Mouse (Mus musculus) left cerebral cortex, postnatal 14 days (tissue): ENCODE results near the gene Smug1. TPM values are rescaled to one million over a fixed set of nuclear protein-coding genes. Genes with fewer than 3 reads are reported as not detected.
A peak's percentile ranks its signal among the peaks of the same experiment; 100 is the strongest.

ENCODE experiments used
- DNase-seq, 2 experiments: peaks; one replicate each; pipeline ENCODE4 v3.0.0; 2021 to 2022; ENCODE audit warnings: low spot score in 2 of 2, mixed read lengths in 1 of 2
- intact Hi-C: fragments of 180-260 bp; cut with DNase I; formaldehyde crosslinking; loops from one replicate; pipeline ENCODE4 v1.15.1; 2025
- total RNA-seq, 2 experiments: library from RNA; stranded (reverse); gene quantifications; 2 replicates each; pipeline ENCODE4 v1.2.3; 2021

Smug1 gene
- total RNA-seq, 2 experiments from 2014 or later, result 16.2 to 17.4 TPM

- DNase-seq, result no peak
- intact Hi-C loops, result no loop called here
Measured at GRCm38 (mm10) chr15:103155366-103156321, 11.2 kb downstream of the Smug1 start.

GRCm38 (mm10) chr15:103152890-103153610 is 13.8 kb downstream of the Smug1 start:
- intact Hi-C loops, result no loop called here
- no peak for DNase-seq

DNA sequence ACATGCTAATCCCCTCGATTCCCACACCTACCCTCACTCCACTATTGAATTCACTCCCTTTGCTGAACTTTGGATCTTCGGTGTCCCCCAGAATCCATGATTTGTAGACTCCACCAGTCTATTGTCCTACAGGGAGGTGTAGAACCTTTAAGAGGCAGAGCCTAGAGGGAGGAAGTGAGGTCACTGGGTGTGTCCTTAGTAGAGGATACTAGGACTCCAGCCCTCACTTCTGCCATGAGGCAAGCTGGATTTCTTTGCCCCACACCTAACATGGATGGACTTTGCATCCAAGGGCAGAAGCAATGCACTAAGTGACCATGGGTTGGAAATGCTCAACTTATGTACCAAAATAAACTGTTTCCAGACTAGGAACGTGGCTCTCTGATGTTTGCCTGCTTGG is 14.5 kb downstream of the Smug1 start:
- intact Hi-C loops, result no loop called here
- no peak for DNase-seq

DNA sequence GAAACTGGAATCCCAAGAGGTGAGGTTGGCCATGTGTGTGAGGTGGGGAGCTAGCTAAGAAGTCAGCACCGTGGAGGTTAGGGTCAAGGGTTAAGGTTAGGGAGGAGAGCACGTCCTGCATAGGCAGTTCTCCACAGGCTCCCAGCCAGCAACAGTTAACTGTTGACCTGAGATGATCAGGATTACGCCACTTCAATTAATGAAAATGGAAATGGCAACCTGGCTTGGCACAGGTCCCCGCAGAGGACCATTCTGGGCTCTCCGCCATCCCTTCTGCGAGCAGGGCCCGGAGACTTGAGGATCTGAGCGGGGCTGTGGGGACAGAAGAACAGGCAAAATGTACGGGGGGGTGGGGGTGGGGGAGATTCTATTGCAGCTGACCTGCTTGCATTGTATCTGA is 19.1 kb downstream of the Smug1 start:
- DNase-seq, result no peak
- intact Hi-C loops, result no loop called here

GRCm38 (mm10) chr15:103147422-103147690 is 19.5 kb downstream of the Smug1 start:
- intact Hi-C loops, result no loop called here
- no peak for DNase-seq

DNA sequence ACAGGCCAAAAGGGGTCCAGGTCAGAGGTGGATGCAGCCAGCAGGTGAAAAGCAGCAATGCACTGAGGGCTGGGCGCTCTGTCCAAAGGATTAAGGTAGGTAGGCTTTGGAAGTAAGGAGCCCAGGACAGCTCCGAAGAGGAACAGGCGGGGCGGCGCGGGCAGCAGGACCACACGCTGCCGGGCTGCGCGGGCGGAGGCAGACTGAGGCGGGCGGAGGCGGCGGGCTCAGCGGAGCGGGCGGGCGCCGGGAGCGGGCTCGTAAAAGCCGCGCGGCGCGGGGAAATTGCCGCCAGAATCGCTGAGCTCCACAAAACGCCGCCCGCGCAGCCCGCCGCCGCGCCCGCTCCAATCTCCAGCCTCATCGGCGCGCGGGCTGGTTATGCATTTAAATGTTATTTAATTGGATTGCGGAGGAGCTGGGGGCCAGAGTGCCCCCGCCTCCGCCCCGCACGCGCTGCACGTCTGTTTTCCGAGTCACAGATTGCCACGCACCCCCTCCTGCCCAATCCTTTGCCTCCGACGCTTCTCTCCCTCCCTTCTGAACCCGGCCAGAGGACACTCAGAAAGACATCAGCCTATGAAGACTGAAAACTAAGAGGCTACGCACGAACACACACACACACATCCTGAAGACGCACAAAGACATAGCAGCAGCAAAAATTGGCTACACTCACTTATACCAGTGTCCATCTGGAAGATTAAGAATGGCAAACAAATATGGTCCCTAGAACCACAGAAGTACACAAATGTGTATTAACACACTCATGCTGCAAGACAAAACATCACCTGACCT is 20.1 kb downstream of the Smug1 start:
- DNase-seq, result peak; percentile 75 to 79
- intact Hi-C loops, result no loop called here

DNA sequence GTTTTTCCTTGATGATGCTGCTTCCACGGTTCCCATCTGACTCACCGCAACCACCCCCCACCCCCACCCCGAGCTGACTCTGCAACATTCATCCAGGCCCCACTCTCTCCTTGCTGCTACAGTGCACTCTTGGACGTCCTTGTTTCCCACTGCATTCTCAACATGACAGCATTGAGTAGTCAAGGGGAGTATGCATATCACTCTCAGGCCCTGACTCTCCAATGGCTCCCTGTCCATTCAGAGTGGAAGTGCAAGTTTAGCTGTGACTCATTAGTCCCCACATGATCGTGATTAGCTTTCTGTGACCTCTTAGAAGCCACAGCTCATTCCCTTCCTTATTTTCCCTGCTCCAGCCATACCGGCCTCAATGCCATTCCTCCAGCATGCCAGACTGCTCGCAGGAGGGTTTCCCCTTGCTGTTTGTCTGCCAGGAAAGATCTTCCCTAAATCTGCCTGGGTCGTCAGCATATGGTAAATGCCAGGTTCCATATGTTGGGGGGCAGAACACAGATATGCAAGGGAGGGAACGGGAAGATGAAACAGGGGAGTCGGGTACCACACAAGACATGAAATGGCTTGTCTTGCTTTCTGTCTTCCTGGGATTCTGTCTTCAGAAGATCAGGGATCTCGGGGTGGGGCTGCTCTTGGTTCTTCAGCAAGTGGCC is 21.1 kb downstream of the Smug1 start:
- intact Hi-C loops, result no loop called here
- DNase-seq, result no peak

DNA sequence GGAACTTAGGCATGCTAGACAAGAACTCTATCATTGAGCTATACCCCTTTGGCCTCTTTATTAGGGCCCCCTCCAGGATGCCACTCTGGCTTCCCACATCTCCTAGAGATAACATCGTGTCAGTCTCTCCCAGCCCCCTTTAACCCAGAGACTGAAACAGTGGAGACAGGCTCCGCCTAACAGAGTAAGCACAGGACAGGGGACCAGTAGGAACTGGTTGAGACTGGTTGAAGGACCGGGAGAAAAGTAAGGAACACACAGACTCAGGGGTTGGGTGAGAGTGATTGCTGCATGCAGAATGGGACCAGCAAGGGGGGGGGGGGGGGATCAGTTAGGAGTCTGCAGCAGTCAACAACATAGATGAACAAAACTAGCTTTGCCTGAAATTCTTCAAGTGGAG is 22.7 kb downstream of the Smug1 start:
- intact Hi-C loops, result no loop called here
- DNase-seq, result no peak

GRCm38 (mm10) chr15:103135431-103135947 is 31.4 kb downstream of the Smug1 start:
- DNase-seq, result peak; percentile 63 to 87
- intact Hi-C loops, result no loop called here

DNA sequence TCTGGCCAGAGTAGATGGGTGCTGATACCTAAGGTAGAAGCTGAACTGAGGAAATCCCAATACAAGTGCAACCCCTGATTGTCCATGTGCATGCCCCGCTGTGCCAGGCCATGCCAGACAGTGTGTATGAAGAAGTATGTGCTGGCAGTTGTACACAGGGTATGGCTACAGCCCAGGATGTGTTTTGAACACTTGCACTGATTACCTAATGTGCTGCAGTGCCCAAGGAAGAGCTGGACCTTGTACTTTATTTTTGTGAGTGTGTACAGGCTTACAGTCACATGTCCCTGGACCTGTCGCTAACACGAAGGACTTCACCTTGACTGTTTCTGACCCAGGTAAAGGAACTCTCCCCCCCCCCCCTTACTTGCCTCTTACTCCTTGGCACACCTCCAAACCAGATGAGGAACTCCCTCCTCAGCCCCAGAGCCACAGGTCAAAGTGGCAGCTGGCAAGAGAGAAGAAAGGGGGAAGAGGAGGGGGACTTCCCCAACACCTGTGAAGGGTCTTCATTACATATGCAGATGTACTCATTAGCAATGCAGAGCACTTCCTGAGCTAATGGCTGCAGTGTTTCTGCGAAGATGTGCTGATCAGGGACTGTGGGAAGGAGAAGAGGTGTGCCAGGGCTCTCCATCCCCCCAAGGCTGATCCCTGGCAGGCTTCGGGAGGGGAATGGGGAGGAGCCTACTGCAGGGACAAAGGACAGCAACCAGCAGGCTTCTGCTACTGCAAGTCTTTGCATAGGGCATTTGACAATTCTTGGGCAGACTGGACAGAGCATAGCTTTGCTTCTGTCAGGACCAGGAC is 32.4 kb downstream of the Smug1 start:
- DNase-seq, result no peak
- intact Hi-C loops, result no loop called here

- intact Hi-C loops, result no loop called here
Measured at GRCm38 (mm10) chr15:103133761-103134160, 33.1 kb downstream of the Smug1 start.

DNA sequence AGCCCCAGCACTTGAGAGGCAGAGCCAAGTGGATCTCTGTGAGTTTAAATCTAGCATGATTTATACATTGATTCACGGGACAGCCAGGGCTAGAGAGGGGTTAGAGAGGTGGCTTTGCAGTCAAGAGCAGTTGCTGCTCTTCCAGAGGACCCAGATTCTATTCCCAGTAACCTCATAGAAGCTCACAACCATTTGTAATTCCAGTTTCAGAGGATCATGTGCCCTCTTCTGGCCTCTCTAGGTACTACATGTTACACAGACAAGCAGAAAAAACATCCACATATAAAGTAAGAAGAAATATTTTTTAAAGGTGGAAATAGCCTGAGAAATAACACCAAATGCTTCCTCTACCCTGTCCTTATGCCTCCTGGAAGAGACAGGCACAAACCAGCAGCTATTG is 36.2 kb downstream of the Smug1 start:
- intact Hi-C loops, result no loop called here

More at GRCm38 (mm10) chr15:103133761-103134160, 33.1 kb downstream of the Smug1 start:
- DNase-seq, result no peak

GRCm38 (mm10) chr15:103129289-103129688 is 37.6 kb downstream of the Smug1 start:
- intact Hi-C loops, result no loop called here
- DNase-seq, result no peak

More for the DNA sequence above, 36.2 kb downstream of the Smug1 start:
- no peak for DNase-seq

DNA sequence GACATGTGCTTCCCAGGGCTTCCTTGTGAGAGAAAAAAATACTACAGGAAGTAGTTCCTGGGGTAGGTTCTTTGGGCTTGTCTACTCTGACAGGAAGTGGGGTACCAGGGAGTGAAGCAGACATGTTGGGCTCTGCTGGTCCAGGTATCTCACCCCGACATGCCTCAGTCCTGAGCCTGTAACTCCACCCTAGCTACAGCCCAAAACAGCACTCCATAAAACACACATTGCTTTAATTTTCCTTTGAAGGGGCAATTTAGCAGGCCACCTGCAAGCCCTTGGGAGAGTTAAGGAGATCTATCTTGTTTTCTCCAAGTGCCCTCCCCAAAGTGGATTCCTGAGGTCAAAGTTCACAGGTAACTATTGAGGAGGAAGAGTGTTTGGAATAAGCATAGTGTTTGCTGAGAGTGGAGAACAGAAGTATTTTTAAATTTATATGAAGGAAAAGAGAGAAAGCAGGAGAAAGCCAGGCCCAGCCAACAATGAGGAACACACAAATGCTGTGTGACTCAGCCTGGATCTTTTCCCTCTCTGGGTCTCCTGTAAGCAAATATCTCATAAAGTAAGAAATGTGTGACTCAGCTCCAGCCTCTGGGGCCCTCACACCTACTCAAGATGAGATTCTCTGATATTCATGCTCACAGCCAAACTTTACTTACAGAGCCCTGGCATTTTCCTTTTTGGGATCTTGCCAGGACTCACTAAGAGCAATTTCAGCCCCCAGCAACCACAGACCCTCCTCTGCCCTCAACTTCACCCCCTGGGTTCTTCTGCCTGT is 38.6 kb downstream of the Smug1 start:
- intact Hi-C loops, result no loop called here
- no peak for DNase-seq

DNA sequence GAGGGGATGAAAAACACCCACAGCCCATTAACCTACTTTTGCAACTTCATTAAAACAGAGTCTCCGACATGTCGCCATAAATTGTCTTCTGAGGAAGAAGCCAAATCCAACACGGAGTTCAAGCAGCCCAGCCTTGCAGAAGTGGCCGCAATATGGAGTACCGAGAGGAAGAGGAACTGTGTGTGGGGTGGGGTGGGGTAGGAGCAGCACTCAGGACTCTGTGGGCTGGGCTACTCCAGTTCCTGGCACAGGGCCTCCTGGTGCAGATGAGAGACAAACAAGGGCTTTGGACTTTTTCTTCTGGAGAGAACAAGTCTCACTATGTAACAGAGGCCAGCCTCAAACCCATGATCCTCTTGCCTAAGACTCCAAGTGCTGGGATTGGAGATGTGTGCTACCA is 40.9 kb downstream of the Smug1 start:
- intact Hi-C loops, result no loop called here
- DNase-seq, result no peak

GRCm38 (mm10) chr15:103124254-103124653 is 42.6 kb downstream of the Smug1 start:
- DNase-seq, result no peak
- intact Hi-C loops, result no loop called here

GRCm38 (mm10) chr15:103123343-103123742 is 43.5 kb downstream of the Smug1 start:
- intact Hi-C loops, result no loop called here

GRCm38 (mm10) chr15:103122372-103122771 is 44.5 kb downstream of the Smug1 start:
- peak in 1 of 2 experiments; percentile 58 for DNase-seq
- intact Hi-C loops, result no loop called here

More at GRCm38 (mm10) chr15:103123343-103123742, 43.5 kb downstream of the Smug1 start:
- no peak for DNase-seq
